Mouse (Mus musculus) mature B cell (primary cell): ENCODE data around the gene Med28.

Experiments used
- in situ Hi-C: fragments of 300-500 bp; cut with MboI; formaldehyde crosslinking; loops from 2 replicates; pipeline ENCODE4 v1.14.3; 2019

Med28 gene

DNA sequence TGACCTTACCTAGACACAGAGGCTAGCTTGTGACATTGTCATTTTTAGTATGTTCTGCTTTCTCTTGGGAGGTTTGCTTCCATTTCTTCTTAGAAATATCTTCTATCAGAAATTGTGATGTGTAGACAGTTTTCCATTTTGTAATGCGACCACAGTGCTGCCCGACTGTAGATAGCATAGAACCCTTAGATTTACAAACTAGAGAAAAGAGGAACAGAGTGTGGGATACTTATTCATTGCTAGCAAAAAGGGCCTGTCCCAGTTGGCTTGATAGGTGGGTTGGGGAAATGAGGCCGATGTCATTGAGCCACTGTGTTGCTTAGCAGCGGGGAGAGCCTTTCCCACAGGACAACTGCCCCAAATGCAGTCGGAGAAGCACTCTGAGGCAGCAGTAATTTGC lies 22.5 kb upstream of the Med28 start:
- in situ Hi-C loops = loop anchor here (25.0 kb wide), 1 partner anchor 165 kb away; the partner anchor contains the start of gene Ncapg

DNA sequence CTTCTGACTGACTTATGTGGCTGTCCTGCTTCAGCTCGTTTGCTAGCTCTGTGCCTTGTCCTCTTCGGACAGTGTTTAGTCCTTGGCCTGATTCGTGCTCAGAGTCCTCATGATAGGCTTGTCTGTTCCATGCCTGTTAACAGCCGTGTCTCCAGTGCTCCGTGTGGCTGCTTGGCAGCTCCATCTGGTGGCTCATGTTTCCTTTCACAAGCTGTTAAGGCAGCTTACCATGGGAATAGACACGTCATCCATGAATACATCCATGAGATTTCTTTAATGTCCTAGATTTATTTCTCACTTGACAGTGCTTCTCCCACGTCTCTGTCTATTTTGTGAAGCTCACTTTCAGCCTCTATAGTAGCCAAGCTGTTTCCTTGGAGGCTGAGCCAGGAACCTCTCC lies 10.0 kb upstream of the Med28 start:
- in situ Hi-C loops = no loop called here

DNA sequence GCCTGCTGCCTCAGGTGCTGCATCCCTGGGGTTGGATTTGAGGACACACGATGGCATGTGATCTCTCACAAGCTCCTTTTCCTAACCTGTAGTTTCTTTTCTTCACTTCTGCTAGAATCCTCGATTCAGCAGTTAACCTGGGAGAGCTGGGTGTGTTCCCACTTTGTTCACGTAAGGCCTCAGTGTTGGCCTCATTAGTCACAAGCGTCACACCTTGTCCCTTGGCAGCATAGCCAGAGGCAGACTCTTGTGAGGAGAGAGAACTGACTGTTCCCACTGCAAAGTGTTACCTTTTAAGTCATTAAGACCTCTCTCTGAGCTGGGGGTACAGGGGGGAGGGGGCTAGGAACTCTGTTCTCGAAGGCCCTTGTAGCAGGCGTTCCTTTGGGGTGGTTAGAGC lies 7.1 kb upstream of the Med28 start:
- in situ Hi-C loops = no loop called here

DNA sequence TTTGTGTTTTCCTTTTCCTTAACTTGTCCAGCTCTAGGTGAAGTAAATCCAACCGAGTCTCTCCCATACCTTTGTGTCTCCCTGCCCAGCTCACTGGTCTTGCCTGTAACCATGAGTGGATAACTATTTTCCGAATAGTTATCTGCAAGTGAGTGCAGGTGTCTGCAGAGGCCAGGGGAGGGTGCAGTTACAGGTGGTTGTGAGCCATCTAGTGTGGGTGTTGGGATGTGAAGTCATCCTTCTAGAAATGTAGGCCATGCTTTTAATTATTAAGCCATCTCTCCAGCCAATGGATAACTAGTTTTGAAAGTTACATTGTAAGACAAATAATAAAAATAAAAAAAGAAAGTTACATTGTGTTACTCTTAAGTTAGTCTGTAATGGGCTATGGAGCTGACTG lies 6.5 kb upstream of the Med28 start:
- in situ Hi-C loops = no loop called here

DNA sequence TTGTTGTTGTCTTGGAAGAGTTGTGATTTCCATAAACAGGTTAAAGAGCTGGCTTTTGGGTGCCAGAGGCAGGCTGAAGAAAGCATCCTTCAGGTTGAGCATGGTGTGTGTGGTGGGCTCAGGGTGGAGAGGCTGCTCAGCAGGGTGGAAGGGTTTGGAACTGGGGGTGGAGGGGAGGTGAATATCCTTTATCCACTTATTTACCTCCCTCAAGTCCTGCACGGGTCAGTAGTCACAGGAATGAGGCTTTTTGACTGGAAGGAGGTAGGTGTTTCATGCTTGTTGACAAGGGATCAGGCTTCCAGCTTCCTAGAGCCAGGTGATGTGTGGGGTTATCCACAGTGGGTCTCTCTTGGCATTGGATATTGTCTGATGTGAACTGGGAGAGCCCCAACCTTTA lies 5.4 kb upstream of the Med28 start:
- in situ Hi-C loops = no loop called here

DNA sequence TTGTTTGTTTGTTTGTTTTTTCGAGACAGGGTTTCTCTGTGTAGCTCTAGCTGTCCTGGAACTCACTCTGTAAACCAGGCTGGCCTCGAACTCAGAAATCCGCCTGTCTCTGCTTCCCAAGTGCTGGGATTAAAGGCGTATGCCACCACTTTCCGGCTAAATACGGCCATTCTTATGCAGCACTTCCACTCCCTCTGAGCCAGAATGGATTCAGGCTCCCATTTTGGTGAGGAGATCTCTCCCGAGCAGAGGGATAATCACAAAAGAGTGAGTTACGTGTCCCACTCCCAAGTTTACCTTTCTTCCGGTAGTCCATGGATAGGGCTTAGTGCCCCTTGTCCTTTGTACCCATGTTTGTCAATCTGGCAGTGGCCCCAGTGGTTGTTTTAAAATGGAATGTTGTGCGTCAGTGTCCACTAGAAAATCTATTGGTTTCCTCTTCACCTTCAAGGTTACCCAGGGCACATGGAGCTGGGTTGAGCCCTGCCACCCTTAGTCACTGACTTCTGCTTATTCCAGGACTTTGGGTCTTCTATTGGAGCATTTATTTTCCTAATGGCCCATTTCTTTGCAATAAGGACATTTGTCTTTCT lies 4.8 kb upstream of the Med28 start:
- in situ Hi-C loops = no loop called here

DNA sequence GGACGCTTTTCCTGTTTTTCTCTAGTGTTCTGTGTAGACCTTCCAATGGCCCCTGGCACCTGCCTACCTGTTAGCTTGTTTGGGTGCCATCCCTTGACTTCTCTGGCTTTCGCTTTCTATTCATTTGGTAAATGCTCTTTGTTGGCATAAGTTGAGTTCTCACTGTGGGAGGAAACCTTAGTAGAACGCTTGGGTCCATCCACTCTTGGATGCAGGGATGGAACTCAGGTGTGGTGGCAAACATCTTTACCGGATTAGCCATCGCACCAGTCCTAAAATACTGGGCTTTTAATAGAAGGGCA lies 731 bp downstream of the Med28 start:
- in situ Hi-C loops = no loop called here

DNA sequence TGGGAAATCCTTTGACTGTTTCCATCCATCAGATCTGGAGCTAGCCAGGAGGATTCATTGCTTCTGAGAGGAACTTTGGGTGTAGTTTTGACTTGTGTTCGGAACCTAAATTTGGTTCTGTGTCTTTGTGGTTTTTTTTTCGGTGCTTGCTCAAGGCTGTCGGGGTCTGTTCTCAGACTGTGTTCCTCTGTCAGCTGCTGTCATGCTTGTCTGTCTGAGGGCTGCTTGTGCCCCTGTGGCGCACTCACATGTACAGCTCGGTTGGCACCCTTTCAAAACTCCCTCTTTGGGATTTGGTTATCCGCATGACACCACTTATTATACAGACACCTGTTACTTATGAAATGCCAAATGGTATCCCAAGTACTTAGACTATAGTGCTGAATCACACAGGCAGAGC lies 1.6 kb downstream of the Med28 start:
- in situ Hi-C loops = no loop called here

DNA sequence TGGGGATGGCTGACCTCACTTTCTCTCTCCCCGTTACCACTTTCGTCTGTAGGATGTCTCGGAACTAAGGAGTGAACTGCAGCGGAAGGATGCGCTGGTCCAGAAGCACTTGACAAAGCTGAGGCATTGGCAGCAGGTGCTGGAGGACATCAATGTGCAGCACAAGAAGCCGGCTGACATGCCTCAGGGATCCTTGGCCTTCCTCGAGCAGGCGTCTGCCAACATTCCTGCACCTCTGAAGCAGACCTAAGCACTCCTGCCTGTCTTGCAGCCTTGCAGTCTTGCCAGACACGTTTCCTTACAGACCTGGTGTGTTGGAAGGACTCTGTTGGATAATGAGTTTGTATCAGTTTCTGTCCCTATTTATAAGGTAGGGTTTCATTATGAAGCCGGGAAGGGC lies 5.1 kb downstream of the Med28 start:
- in situ Hi-C loops = no loop called here

DNA sequence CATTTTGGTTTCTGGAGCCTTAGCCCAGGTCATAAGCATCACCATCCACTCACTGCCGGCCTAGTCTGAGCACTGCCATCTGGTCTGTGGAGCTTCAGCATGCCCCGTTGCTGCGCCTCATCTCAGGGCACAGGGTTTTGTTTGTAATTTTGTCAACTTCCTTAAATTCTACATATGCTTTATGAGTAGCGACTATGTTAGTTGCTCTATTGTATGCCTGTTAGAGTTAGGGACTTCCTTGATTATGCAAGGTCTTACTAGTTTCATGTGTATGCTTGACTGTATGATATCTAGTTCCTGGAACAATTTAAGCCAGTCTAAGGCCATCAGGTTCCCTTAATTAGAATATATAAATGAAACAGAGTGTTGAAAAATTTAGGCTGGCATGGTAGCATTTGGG lies 6.3 kb downstream of the Med28 start:
- in situ Hi-C loops = no loop called here

DNA sequence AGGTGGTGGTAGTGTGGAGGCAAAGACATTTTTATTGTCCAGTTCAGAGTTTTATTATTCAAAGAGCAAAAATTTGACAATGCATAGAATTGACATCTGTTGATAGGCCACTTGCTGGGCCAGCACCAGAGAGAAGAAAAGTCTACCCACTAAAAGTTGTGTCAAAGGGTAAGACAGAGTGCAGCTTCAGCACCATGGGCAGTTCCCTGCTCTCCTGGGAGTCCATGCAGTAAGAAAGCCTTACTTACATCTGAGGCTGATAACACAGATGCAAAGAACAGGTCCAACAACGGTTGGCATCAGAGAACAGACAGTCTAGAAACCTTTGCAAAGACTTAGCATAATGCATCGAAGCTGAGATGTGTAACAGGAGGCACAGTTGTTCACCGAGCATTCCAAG lies 9.7 kb downstream of the Med28 start:
- in situ Hi-C loops = no loop called here

DNA sequence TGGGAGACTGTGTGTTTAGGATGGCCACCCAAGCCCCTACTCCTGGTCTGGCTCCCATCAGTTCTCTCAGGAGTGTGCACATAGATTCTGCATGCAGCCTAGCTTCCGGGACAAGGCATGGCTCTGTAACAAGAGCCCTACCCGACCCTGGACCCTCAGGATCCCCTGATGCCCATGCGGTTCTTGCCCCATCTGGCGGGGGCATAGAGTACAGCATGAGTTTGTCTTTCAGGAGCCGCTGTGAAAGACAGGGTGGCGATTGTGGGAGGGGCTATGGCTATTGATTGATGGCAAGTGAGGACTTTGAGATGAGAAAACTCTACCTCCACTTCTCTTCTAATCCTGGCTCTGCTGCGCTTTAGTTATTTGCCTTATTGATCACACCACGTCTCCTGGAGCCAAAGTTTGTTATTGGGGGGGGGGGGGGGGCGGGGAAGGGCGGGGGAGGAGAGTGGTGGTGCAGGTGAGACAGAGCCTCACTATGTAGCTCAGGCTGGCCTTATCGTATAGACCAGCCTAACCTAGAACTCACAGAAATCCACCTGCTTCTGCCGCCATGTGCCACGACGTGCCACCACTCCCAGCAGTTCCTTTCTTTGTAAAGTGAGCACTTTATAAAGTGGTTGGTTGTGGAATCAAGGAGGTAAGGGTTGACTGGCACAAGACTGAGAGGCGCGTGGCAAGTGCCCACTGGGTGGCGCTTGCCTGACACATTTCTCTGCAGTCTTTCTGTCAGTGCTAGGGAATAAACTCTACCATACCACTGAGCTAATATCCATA lies 14.5 kb downstream of the Med28 start:
- in situ Hi-C loops = no loop called here

DNA sequence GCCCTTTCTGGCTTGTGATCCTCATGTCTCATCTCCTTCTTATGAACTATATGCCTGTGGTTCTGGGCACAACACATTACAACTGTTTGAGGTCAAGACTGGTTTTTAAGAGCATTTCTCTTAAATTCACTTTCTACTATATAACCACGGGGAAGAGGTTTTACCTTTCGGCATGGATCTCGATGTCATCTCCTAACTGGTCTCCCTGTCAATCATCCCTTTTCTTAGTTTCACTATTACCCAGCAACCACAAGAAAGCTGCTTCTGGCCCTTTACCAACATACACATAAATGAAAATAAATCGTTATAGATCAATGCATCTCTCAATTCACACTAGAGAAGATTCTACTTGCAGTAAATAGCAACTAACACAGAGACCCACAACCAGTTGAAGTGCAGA lies 15.1 kb downstream of the Med28 start:
- in situ Hi-C loops = no loop called here

DNA sequence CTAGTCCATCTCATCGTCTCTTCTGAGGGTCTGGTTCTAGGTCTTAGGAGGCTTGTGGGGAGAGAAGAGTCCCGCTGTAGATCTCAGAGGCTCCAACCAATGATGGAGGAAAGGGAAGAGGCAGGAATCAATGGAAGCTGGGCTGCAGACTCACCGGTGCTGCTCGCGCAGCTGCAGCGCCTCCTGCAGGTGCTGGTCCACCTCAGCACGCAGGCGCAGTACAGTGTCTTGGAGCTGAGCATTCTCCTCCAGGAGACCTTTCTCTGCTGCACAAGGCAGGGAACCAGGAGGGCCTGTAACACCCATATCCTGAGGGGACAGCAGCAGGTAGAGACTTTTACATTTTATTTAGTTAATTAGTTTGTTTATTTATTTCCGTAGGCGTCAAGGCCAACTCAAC lies 19.5 kb downstream of the Med28 start:
- in situ Hi-C loops = no loop called here

DNA sequence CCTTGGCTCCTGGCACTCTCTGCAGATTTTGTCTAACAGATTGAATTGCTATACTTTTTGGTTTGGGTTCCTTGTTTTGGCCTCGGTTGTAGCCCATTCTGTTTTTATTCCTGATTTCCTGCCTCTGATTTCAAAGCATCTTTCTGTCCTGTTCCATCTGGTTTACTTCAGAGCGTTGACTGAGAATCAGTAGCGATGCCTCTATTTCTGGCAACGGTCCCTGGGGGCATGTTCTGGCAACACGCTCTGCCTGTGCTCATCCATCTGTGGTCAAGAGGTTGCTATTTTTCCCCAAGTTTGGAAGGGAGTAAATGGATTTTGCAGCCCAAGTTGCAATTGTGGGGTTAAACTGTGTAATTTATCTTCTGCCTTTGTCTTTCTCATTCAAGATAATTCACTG lies 23.3 kb downstream of the Med28 start:
- in situ Hi-C loops = no loop called here

DNA sequence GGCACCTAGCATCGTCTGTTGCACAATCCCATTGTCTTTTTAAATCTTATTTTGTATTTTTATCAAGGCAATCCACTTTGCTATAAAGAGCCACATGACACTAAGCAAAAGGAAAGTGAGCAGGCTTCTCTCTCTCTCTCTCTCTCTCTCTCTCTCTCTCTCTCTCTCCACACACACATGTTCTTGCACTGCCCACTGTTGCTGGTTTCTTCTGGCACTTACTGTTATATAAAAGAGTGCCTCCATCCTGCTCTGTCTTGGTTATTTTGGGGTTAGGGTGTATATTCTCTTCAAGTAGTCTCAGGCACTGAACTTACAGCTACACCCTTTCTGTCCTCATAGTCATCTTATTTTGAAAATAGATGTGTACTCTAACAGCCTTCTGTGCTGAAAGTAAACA lies 29.6 kb downstream of the Med28 start:
- in situ Hi-C loops = no loop called here

DNA sequence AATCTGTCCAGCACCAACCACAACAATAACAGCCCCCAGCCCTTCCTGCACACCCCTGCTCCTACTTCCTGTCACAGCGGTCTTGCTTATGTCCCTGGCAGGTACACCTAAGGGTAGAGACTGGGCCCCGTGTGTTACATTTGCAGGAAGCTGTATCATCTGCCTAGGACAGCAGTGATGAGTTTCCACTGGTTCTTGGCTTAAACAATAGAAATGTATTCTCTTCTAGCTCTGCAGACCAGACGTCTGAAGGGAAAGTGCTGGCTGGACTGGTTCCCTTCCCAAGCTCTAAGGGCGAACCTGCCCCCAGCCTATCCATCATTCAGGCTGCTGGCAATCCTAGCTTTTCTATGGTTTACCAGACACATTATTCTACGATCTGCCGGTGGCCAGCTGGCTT lies 44.0 kb downstream of the Med28 start:
- in situ Hi-C loops = no loop called here

DNA sequence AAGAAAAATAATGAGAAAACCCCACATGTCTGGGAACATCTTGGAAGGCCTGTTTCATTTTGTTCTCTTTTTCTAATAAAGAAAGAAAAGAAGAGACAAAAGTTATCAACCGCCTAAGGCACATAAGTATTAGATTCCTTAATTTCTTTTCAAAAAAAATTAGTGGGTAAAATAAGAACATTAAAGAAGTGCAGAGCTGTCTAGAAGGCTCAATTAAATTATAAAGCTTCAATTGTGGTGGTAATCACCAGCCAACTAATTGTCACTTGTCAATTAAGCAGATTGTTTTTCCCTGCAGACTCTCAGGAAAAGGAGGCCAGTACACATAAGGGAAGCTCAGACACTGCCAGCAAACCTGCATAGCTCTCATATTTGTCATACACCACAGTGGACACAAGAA lies 45.8 kb downstream of the Med28 start:
- in situ Hi-C loops = no loop called here

DNA sequence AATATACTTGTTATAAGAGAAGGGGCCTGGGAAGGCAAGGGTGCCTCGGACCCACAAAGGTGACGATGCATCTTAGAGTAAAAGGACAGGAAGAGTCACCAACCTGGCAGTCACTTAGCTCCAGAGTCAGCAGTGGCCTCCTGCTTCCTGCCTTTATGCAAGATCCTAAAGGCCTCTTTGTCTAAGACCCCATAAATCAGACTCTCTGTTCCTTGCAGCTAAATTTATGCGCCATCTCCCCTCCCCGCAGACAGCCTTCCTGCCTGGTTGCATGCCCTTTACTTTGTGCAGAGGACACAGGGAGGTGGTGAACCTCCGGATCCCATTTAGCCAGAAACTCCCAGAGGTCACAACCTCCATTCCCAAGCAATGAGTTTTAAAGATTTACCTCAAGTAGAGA lies 52.8 kb downstream of the Med28 start:
- in situ Hi-C loops = no loop called here

DNA sequence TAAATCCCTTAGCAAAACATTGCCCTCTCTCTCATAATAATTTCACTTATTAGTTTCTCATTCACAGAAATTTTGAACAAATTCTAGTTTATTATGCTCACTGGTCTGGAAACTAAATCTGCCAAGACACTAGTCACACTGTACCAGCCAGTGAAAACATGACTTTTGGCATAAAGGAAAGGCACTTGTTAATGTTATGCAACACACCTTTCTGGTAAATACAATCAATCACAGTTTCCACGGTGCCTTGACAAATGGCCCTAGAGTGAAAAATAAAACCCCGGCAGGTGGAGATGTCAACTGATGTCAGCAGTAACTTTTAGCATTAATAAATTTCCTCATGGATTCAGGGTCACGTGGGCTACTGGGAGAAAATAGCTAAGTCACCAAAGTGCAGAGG lies 56.7 kb downstream of the Med28 start:
- in situ Hi-C loops = no loop called here

DNA sequence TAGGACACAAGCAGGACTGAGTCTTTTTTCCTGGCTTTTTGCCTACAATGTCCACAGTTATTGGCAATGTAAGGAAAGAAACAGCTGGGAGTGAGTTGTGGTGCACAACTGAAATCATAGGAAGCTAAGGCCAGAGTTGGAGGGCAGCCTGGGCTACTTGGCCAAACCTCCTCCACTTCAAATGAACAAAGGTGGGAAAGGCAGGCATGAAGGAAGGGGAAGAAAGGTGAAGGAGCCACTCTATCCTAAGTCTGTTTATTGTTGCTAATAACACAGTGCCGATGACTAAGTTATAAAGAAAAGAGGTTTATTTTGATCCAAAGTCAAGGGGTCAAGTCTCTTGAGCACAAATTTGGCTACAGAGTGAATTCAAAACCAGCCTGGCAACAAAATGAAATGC lies 57.3 kb downstream of the Med28 start:
- in situ Hi-C loops = no loop called here
